Mouse (Mus musculus) heart, adult 2 months (tissue): ENCODE measurements around the gene Aqp1. TPM values are rescaled to one million over a fixed set of nuclear protein-coding genes. Genes with fewer than 3 reads are reported as not detected.

Source experiments
- DNase-seq, 2 experiments: peaks; one replicate each; pipeline ENCODE4 v3.0.0; 2021
- H3K27ac ChIP-seq: fragments of 200-600 bp; 2 replicates; pipeline ENCODE4 v1.8.1; 2022
- H3K27me3 ChIP-seq: fragments of 200-500 bp; 2 replicates; pipeline ENCODE4 v1.6.1; 2012; ENCODE audit warnings: mild to moderate bottlenecking, low read length, inconsistent platforms, mixed read lengths; ENCODE audit not compliant: control insufficient read depth, insufficient read depth
- H3K36me3 ChIP-seq: fragments of 200-500 bp; 2 replicates; pipeline ENCODE4 v1.6.1; 2012; ENCODE audit warnings: low read length, inconsistent platforms; ENCODE audit not compliant: control insufficient read depth, insufficient read depth
- H3K4me1 ChIP-seq: fragments of 200-500 bp; 2 replicates; pipeline ENCODE4 v1.6.1; 2011; ENCODE audit warnings: low read length; ENCODE audit not compliant: control insufficient read depth, insufficient read depth
- H3K4me3 ChIP-seq: fragments of 200-600 bp; 2 replicates; pipeline ENCODE4 v1.8.1; 2022
- H3K79me2 ChIP-seq: fragments of 200-500 bp; replicated peaks from 2 replicates; pipeline ENCODE4 v1.6.1; 2012; ENCODE audit warnings: mild to moderate bottlenecking, inconsistent platforms, low read length, moderate library complexity, mixed read lengths; ENCODE audit not compliant: control insufficient read depth, insufficient read depth
- H3K9ac ChIP-seq: fragments of 200-500 bp; 2 replicates; pipeline ENCODE4 v1.6.1; 2012; ENCODE audit warnings: low read depth, mild to moderate bottlenecking, control low read depth, inconsistent platforms, low read length, mixed read lengths
- CTCF ChIP-seq: fragments of 200-600 bp; IDR thresholded peaks from 2 replicates; pipeline ENCODE4 v1.8.1; 2022; ENCODE audit warnings: antibody characterized with exemption, mild to moderate bottlenecking, moderate library complexity
- EP300 ChIP-seq: fragments of 200-500 bp; IDR thresholded peaks from 2 replicates; pipeline ENCODE4 v1.6.1; 2011; ENCODE audit warnings: low read depth, low read length, control low read depth; ENCODE audit not compliant: insufficient read depth
- POLR2A ChIP-seq: fragments of 200-500 bp; IDR thresholded peaks from 2 replicates; pipeline ENCODE4 v1.6.1; 2011; ENCODE audit warnings: mild to moderate bottlenecking, low read depth, low read length, control low read depth; ENCODE audit not compliant: insufficient read depth
- WGBS: fragments of 180-500 bp; shearing (Covaris S2); methylation state at CpG from one replicate; pipeline ENCODE4 v1.1.7; 2018; 5-methylcytosine and 5-hydroxymethylcytosine counted together
- intact Hi-C: fragments of 180-260 bp; cut with DNase I; formaldehyde crosslinking; loops from one replicate; pipeline ENCODE4 v1.15.1; 2025
- polyA plus RNA-seq: library from polyadenylated mRNA; depleted of rRNA; stranded (reverse); fragments of >200 nt; gene quantifications from 2 replicates; pipeline ENCODE4 v1.2.3, GENCODE M21; 2012
- total RNA-seq, 2 experiments: library from RNA; stranded (reverse); gene quantifications; 2 replicates each; pipeline ENCODE4 v1.2.3; 2021

Aqp1 gene
- total and polyA plus RNA-seq, 3 experiments = 377 to 449 (median 433) TPM

- no peak for DNase-seq
- H3K79me2 ChIP-seq = no peaks in the 10 kb centered on the region
- H3K4me3 ChIP-seq = no peak overlapping the region
- TF ChIP-seq EP300 = no peak
- TF ChIP-seq POLR2A = no peak
- TF ChIP-seq CTCF = no peak
- no peak overlapping the region for H3K9ac ChIP-seq
- intact Hi-C loops = no loop called here
- no peaks in the 10 kb centered on the region for H3K36me3 ChIP-seq
- no peaks in the 10 kb centered on the region for H3K4me1 ChIP-seq
- no peak overlapping the region for H3K27ac ChIP-seq
- H3K27me3 ChIP-seq = no peaks in the 10 kb centered on the region
Measured at GRCm38 (mm10) chr6:55367126-55367525, 30.9 kb downstream of the Aqp1 start.

- TF ChIP-seq POLR2A (no peak), CTCF (no peak), EP300 (no peak)
- Histone ChIP-seq H3K27me3 (no peaks in the 10 kb centered on the region), H3K27ac (no peak overlapping the region), H3K79me2 (no peaks in the 10 kb centered on the region), H3K9ac (no peak overlapping the region), H3K4me3 (no peak overlapping the region), H3K4me1 (no peaks in the 10 kb centered on the region), H3K36me3 (no peaks in the 10 kb centered on the region)
- intact Hi-C loops = no loop called here
- WGBS = 67% methylated on average over 6 of the region's 6 CpGs
- DNase-seq = no peak
Measured at GRCm38 (mm10) chr6:55370831-55371230, 34.6 kb downstream of the Aqp1 start.

GRCm38 (mm10) chr6:55376076-55376475 is 39.8 kb downstream of the Aqp1 start, which contains the start of gene Ghrhr:
Gene Ghrhr (plus strand): TSS chr6:55376295.
- Histone ChIP-seq H3K36me3 (no peaks in the 10 kb centered on the region), H3K4me1 (no peaks in the 10 kb centered on the region), H3K79me2 (no peaks in the 10 kb centered on the region), H3K27ac (no peak within 1 kb of the TSS), H3K9ac (no peak within 1 kb of the TSS), H3K4me3 (no peak within 1 kb of the TSS), H3K27me3 (no peaks in the 10 kb centered on the region)
- DNase-seq = no peak
- TF ChIP-seq CTCF (no peak), POLR2A (no peak), EP300 (no peak)
- intact Hi-C loops = no loop called here
- 71% methylated on average over 6 of the region's 6 CpGs for WGBS

GRCm38 (mm10) chr6:55376511-55376910 is 40.3 kb downstream of the Aqp1 start:
- Histone ChIP-seq H3K79me2 (no peaks in the 10 kb centered on the region), H3K27ac (no peak overlapping the region), H3K36me3 (no peaks in the 10 kb centered on the region), H3K27me3 (no peaks in the 10 kb centered on the region), H3K9ac (no peak overlapping the region), H3K4me1 (no peaks in the 10 kb centered on the region), H3K4me3 (no peak overlapping the region)
- no peak for DNase-seq
- TF ChIP-seq CTCF (no peak), EP300 (no peak)
- 50% methylated on average over 5 of the region's 5 CpGs for WGBS
- intact Hi-C loops = no loop called here

GRCm38 (mm10) chr6:55377461-55377860 is 41.2 kb downstream of the Aqp1 start:
- H3K27ac ChIP-seq = no peak overlapping the region
- intact Hi-C loops = no loop called here
- H3K79me2 ChIP-seq = no peaks in the 10 kb centered on the region
- DNase-seq = no peak
- 86% methylated on average over 4 of the region's 4 CpGs for WGBS
- H3K4me3 ChIP-seq = no peak overlapping the region
- H3K4me1 ChIP-seq = no peaks in the 10 kb centered on the region
- no peak for TF ChIP-seq POLR2A
- no peak for TF ChIP-seq EP300
- TF ChIP-seq CTCF = no peak
- no peaks in the 10 kb centered on the region for H3K36me3 ChIP-seq
- H3K9ac ChIP-seq = no peak overlapping the region
- H3K27me3 ChIP-seq = no peaks in the 10 kb centered on the region

- peak in 1 of 2 experiments; percentile 49 for DNase-seq
- TF ChIP-seq EP300 (no peak), CTCF (peak; percentile 76)
- Histone ChIP-seq H3K79me2 (no peaks in the 10 kb centered on the region), H3K27me3 (no peaks in the 10 kb centered on the region), H3K27ac (no peak overlapping the region), H3K36me3 (no peaks in the 10 kb centered on the region), H3K9ac (no peak overlapping the region), H3K4me3 (no peak overlapping the region), H3K4me1 (no peaks in the 10 kb centered on the region)
- 48% methylated on average over 3 of the region's 3 CpGs for WGBS
- intact Hi-C loops = no loop called here
Measured at GRCm38 (mm10) chr6:55379641-55380335, 43.6 kb downstream of the Aqp1 start.
